Mouse (Mus musculus) testis, adult 2 months (tissue): ENCODE measurements around the gene Rcan2.

Experiments used
- CTCF ChIP-seq: fragments of 200-500 bp; IDR thresholded peaks from 2 replicates; pipeline ENCODE4 v1.5.1; 2012; ENCODE audit warnings: low read depth, mild to moderate bottlenecking, inconsistent platforms, low read length, moderate library complexity; ENCODE audit not compliant: control insufficient read depth, insufficient read depth, insufficient replicate concordance
- POLR2A ChIP-seq: fragments of 200-500 bp; IDR thresholded peaks from 2 replicates; pipeline ENCODE4 v1.6.1; 2012; ENCODE audit warnings: low read depth, mild to moderate bottlenecking, inconsistent platforms, low read length, moderate library complexity; ENCODE audit not compliant: control insufficient read depth

GRCm38 (mm10) chr17:44030776-44031587 lies 229.8 kb downstream of the Rcan2 start:
- no peak for TF ChIP-seq CTCF
- no peak for TF ChIP-seq POLR2A
